Mouse (Mus musculus) kidney, postnatal 0 days (tissue): ENCODE data around the gene Dusp3. TPM values are rescaled to one million over a fixed set of nuclear protein-coding genes. Genes with fewer than 3 reads are reported as not detected.

Experiments used
- ATAC-seq: fragments of 200-750 bp; cut with Nextera tagmentation; replicated peaks from 2 replicates; pipeline ENCODE4 v1.8.0; 2017; ENCODE audit warnings: low read depth, moderate number of reproducible peaks, moderate TSS enrichment, moderate library complexity; ENCODE audit not compliant: low FRiP score
- DNase-seq: peaks from one replicate; pipeline ENCODE4 v3.0.0-alpha.2; 2016; ENCODE audit warnings: low spot score
- H3K27ac ChIP-seq: fragments of 300-500 bp; sonication (generic); 2 replicates; pipeline ENCODE4 v1.5.1; 2014; ENCODE audit warnings: mild to moderate bottlenecking
- H3K27me3 ChIP-seq: fragments of 300-500 bp; sonication (generic); 2 replicates; pipeline ENCODE4 v1.6.1; 2014; ENCODE audit warnings: low read length, mixed read lengths; ENCODE audit not compliant: insufficient read depth
- H3K36me3 ChIP-seq: fragments of 300-500 bp; sonication (generic); 2 replicates; pipeline ENCODE4 v1.6.1; 2014; ENCODE audit warnings: low read length, mixed read lengths; ENCODE audit not compliant: insufficient read depth
- H3K4me1 ChIP-seq: fragments of 300-500 bp; sonication (generic); replicated peaks from 2 replicates; pipeline ENCODE4 v1.6.1; 2014; ENCODE audit warnings: antibody characterized with exemption, low read length, mixed read lengths; ENCODE audit not compliant: insufficient read depth
- H3K4me2 ChIP-seq: fragments of 300-500 bp; sonication (generic); 2 replicates; pipeline ENCODE4 v1.6.1; 2014; ENCODE audit warnings: mild to moderate bottlenecking, low read length, moderate library complexity, mixed read lengths
- H3K4me3 ChIP-seq: fragments of 300-500 bp; sonication (generic); replicated peaks from 2 replicates; pipeline ENCODE4 v1.5.1; 2014; ENCODE audit warnings: low read depth, low read length
- H3K9ac ChIP-seq: fragments of 300-500 bp; sonication (generic); 2 replicates; pipeline ENCODE4 v1.6.1; 2014; ENCODE audit warnings: low read depth, low read length
- H3K9me3 ChIP-seq: fragments of 300-500 bp; sonication (generic); replicated peaks from 2 replicates; pipeline ENCODE4 v1.6.1; 2016; ENCODE audit warnings: low read length, inconsistent platforms, mixed read lengths
- CTCF ChIP-seq: IDR thresholded peaks from 2 replicates; pipeline ENCODE4 v1.5.1; 2016; ENCODE audit warnings: antibody characterized with exemption, low read depth, mild to moderate bottlenecking, moderate library complexity
- WGBS: fragments of 180-500 bp; shearing (Covaris S2); extraction: QIAGEN DNeasy Blood & Tissue Kit; methylation state at CpG from one replicate; pipeline ENCODE4 v1.1.7; 2014; 5-methylcytosine and 5-hydroxymethylcytosine counted together
- polyA plus RNA-seq: library from polyadenylated mRNA; unstranded; fragments of >200 nt; fragmentation: Nextera tagmentation; extraction: Ambion mirVana; gene quantifications from 2 replicates; pipeline ENCODE4 v1.2.1, GENCODE M21; 2015

Dusp3 gene
- polyA plus RNA-seq, 1 experiment from 2014 or later, result 51.7 TPM

DNA sequence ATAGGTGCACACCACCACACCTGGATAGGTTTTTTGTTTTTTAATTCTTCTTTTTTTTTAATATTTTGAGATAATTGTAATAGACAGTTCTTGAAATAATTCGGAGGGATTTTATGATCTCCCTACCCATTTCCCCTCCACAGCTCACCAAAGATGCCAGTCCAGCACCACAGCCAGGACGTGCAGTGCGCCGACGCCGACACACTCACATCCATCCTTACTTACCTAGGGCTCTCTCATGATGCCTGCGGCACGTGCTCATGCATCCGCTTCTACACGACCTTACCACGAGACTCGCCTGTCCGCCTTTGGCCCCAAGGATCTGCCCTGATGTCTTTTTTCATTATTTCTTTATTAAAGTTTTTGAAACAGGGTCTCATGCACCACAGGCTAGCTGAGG, 17.0 kb downstream of the Dusp3 start:
- Histone ChIP-seq H3K27ac (no peak overlapping the region), H3K4me2 (no peak overlapping the region)

DNA sequence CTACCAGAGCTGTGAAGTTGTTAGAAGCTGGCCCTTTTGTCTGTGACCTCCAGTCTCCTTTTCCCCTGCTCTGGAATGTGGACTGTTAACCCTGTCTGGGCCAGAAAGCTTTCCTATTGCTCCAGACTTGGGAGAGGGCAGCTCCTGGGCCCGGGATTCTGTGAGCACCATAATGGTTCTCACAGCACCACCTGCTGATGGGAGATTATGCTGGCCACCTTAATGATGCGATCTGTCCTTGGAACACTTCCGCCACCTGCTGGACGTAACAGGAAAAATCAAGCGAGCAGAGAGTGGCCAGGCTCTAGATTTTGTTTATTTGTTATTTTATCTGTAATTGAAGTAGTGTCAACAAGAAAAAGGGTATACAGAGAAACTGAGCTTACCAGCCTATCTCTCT, 18.0 kb downstream of the Dusp3 start:
- Histone ChIP-seq H3K27me3 (peaks cover 7% of the 10 kb centered on the region), H3K36me3 (0 out of 2 replicates have a peak, but pooled peaks cover 7% of the 10 kb centered on the region), H3K27ac (0 out of 2 replicates have a peak overlapping the region, but pooled peaks have one; percentile 3), H3K4me3 (no peak overlapping the region), H3K4me2 (no peak overlapping the region), H3K9ac (no peak overlapping the region), H3K9me3 (no peaks in the 10 kb centered on the region), H3K4me1 (peaks cover 20% of the 10 kb centered on the region)
- WGBS, result 0% methylated on average over 5 of the region's 5 CpGs
- ATAC-seq (peak; percentile 65), DNase-seq (peak; percentile 97)
- TF ChIP-seq CTCF, result peak; percentile 99

More for the DNA sequence above, 17.0 kb downstream of the Dusp3 start:
- peaks cover 4% of the 10 kb centered on the region for H3K27me3 ChIP-seq
- peaks cover 14% of the 10 kb centered on the region for H3K36me3 ChIP-seq
- WGBS, result 83% methylated on average over 13 of the region's 13 CpGs
- DNase-seq (no peak), ATAC-seq (no peak)
- no peak overlapping the region for H3K4me3 ChIP-seq
- H3K4me1 ChIP-seq, result peaks cover 17% of the 10 kb centered on the region; the same call in 1 of the 2 replicates
- no peaks in the 10 kb centered on the region for H3K9me3 ChIP-seq
- H3K9ac ChIP-seq, result no peak overlapping the region
- TF ChIP-seq CTCF, result no peak

DNA sequence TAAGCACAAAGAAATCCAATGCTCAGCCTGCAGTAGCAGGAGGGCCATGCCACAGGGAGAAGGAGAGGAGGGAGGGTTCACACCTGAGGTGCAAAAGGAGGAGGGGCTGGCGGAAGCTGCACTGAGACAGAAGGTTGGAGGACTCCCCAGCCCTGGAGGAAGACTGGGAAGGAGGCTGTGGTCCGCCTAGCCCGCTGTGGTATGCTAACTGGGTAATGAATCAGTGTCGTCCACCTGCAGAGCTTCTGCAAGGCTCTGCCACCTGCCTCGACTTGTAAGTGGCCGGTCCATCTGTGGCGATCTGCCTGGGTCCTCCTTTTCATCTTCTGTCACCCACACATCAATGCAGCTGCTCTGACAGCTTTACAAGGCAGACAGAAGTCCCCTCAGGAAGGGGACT, 18.5 kb downstream of the Dusp3 start:
- H3K27me3 ChIP-seq, result peaks cover 12% of the 10 kb centered on the region
- 10% methylated on average over 7 of the region's 7 CpGs for WGBS
- H3K4me2 ChIP-seq, result no peak overlapping the region
- H3K9me3 ChIP-seq, result no peaks in the 10 kb centered on the region
- H3K27ac ChIP-seq, result 0 out of 2 replicates have a peak overlapping the region, but pooled peaks have one; percentile 3
- TF ChIP-seq CTCF, result no peak
- H3K4me1 ChIP-seq, result peaks cover 24% of the 10 kb centered on the region
- H3K36me3 ChIP-seq, result 0 out of 2 replicates have a peak, but pooled peaks cover 2% of the 10 kb centered on the region
- H3K4me3 ChIP-seq, result no peak overlapping the region
- no peak for DNase-seq
- no peak for ATAC-seq
- no peak overlapping the region for H3K9ac ChIP-seq

DNA sequence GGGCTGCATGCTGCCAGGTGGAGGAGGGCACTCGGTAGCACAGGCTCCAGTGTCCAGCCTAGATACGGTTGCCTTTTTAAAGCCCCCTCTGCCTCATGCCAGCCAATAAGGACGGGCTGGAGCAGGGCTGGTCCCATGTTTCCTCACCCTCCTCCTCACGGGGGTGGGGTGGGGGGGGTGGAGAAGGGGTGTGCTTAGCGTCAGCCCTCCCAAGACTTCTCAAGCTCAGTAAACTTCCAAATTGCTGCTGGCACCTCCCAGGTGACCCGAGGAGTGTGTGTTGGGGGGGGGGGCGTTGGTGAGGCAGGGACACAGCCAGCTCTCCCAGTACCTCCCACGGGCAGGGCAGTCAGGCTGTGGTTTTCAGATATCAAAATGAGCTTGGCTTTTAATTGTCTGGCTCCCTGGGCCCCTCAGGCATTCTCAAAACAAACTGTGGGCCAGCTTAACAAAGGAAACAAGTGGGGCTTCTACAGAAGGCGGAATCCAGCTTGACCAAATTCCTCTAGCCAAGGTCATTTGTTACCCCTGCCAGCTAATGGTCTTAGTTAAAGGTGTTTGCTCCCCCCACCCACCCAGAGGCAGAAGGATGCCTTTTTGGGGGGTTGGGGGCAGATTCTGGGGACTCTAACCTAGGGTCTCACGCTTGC, 19.7 kb downstream of the Dusp3 start, which contains the start of gene Sost:
Gene Sost, minus strand, starts transcription at position 51 of the 650 bp plus-strand sequence.
- 29% methylated on average over 10 of the region's 10 CpGs for WGBS
- Histone ChIP-seq H3K4me3 (no peak within 1 kb of the TSS), H3K9ac (no peak within 1 kb of the TSS), H3K4me2 (peak within 1 kb of the TSS; percentile 34), H3K9me3 (no peaks in the 10 kb centered on the region), H3K27ac (no peak within 1 kb of the TSS), H3K4me1 (peaks cover 32% of the 10 kb centered on the region), H3K27me3 (peaks cover 14% of the 10 kb centered on the region), H3K36me3 (no peaks in the 10 kb centered on the region)
- ATAC-seq (no peak), DNase-seq (peak; percentile 52)
- no peak for TF ChIP-seq CTCF

DNA sequence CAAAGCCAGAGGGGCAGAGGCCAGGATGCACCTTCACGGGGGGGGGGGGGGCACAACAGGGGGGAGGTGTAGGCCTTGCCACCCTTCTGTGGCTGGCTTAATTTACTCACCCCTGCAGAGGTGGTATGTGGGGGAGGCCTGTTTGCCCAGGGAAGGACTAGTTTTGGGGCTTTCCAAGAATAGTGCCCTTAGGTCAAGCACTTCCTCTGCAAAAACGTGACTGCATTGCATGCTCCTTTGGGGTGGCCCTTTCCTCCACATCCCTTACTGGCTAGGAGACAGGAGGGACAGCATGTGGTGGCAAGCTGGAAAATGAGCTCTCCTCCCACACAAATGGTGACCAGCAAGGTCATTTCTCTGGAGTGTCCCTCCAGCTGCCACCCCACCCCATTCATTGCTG, 21.3 kb downstream of the Dusp3 start:
- TF ChIP-seq CTCF, result no peak
- Histone ChIP-seq H3K36me3 (no peaks in the 10 kb centered on the region), H3K27me3 (peaks cover 19% of the 10 kb centered on the region), H3K9me3 (no peaks in the 10 kb centered on the region), H3K27ac (no peak overlapping the region), H3K4me1 (peaks cover 32% of the 10 kb centered on the region), H3K9ac (no peak overlapping the region), H3K4me2 (peak overlapping the region; percentile 34), H3K4me3 (no peak overlapping the region)
- no peak for ATAC-seq
- peak; percentile 72 for DNase-seq
- WGBS, result 0% methylated on average over 1 of the region's 2 CpGs

DNA sequence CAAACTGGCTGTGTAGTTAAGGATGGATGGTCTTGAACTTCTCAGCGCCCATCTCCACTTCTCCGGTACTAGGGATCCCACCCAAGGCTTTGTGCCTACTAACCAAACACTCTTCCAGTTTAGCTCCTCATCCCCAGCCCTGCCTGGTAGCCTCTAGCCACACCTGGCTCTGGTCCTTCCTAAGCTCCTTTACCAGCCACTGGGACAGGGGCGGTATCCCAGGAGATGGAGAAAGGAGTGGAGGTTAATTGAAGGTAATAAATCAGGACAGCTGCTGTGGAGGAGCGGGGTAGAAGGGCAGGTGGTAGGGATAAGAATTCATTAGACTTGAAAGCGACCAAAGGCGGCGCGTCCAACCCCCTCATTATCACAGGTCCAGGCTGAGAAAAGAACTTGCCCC, 22.2 kb downstream of the Dusp3 start:
- WGBS, result 21% methylated on average over 8 of the region's 8 CpGs
- no peak for ATAC-seq
- Histone ChIP-seq H3K4me3 (0 out of 2 replicates have a peak overlapping the region, but pooled peaks have one; percentile 47), H3K4me2 (peak overlapping the region; percentile 85; the same call in 1 of the 2 replicates), H3K27ac (no peak overlapping the region), H3K9me3 (no peaks in the 10 kb centered on the region), H3K4me1 (peaks cover 32% of the 10 kb centered on the region), H3K27me3 (peaks cover 19% of the 10 kb centered on the region), H3K36me3 (no peaks in the 10 kb centered on the region), H3K9ac (no peak overlapping the region)
- DNase-seq, result peak; percentile 84
- TF ChIP-seq CTCF, result no peak
